In genomic region chr11:116676175-116676976, GRCm38 (mm10) we compare ENCODE assay signal across 22 mouse cellular contexts. TPM values are rescaled to one million over a fixed set of nuclear protein-coding genes. Genes with fewer than 3 reads are reported as not detected.
A peak's percentile ranks its signal among the peaks of the same experiment; 100 is the strongest.
DNase-seq lines count a peak whose midpoint lies in the region; ATAC-seq and TF ChIP-seq lines count a peak whose summit lies in the region.
"Had no signal": no experiment of that assay in that cellular context is flagged by ENCODE, and none has a peak within 500 bp of the region (broad histone marks: within the 10 kb centered on the region; RNA-seq: fewer than 3 reads in every experiment).

No protein-coding gene starts in this region.

- H3K27ac ChIP-seq in kidney, embryonic 15.5 days = 0 out of 2 replicates have a peak overlapping the region, but pooled peaks have one; percentile 64
- H3K27ac ChIP-seq in intestine, postnatal 0 days (ENCODE audit: low read depth, low read length) = peak overlapping the region; percentile 79
- no peak overlapping the region for H3K27ac ChIP-seq in cerebellum, adult 2 months (ENCODE audit: insufficient read depth, low read length)
- H3K27ac ChIP-seq: embryonic facial prominence, embryonic 10.5 days; forebrain, embryonic 10.5 days; hindbrain, embryonic 12.5 days had no signal

- WGBS in kidney, embryonic 15.5 days = 89% methylated on average over 14 of the region's 14 CpGs
- WGBS in intestine, postnatal 0 days = 87% methylated on average over 14 of the region's 14 CpGs
- WGBS in cerebellum, adult 2 months = 89% methylated on average over 14 of the region's 14 CpGs

- TF ChIP-seq POLR2A in cerebellum, adult 2 months (IDR thresholded peaks at IDR 0.05; ENCODE audit: borderline replicate concordance, insufficient read depth, low read length) = no peak

- no peaks in the 10 kb centered on the region for H3K9me3 ChIP-seq in kidney, embryonic 15.5 days (replicated peaks)
- H3K9me3 ChIP-seq in megakaryocyte, embryonic 14.5 days = no peaks in the 10 kb centered on the region
- no peaks in the 10 kb centered on the region for H3K9me3 ChIP-seq in intestine, postnatal 0 days (ENCODE audit: control insufficient read depth)
- H3K9me3 ChIP-seq: embryonic facial prominence, embryonic 10.5 days; forebrain, embryonic 10.5 days; heart, embryonic 13.5 days; hindbrain, embryonic 12.5 days had no signal

- no peak overlapping the region for H3K9ac ChIP-seq in kidney, embryonic 15.5 days
- H3K9ac ChIP-seq in intestine, postnatal 0 days (ENCODE audit: low read depth, low read length) = no peak overlapping the region
- H3K9ac ChIP-seq: heart, embryonic 13.5 days; hindbrain, embryonic 12.5 days had no signal

- no peak for ATAC-seq in kidney, embryonic 15.5 days (replicated peaks; ENCODE audit: low FRiP score)
- no peak for ATAC-seq in megakaryocyte, adult 5-6 weeks (ENCODE audit: poor library complexity, severe bottlenecking)
- ATAC-seq in intestine, postnatal 0 days = no peak
- ATAC-seq: forebrain, embryonic 14.5 days; hindbrain, embryonic 16.5 days had no signal

- H3K4me2 ChIP-seq in kidney, embryonic 15.5 days = no peak overlapping the region
- no peak overlapping the region for H3K4me2 ChIP-seq in intestine, postnatal 0 days (replicated peaks; ENCODE audit: low read depth)
- H3K4me2 ChIP-seq: heart, embryonic 13.5 days; hindbrain, embryonic 12.5 days had no signal

- peak; percentile 14 to 43 for DNase-seq in adrenal gland, adult (ENCODE audit: inconsistent age in 2 of 2, low spot score in 1 of 2)
- no peak for DNase-seq in adrenal gland, postnatal 14 days
- DNase-seq in kidney, postnatal 25 days = no peak
- no peak for DNase-seq in cerebellum, adult 2 months
- DNase-seq: B cell, adult 2 months; cerebellum, adult 11-12 months; cerebellum, adult 9-11 months; gastrocnemius, postnatal 25 days; heart, postnatal 4 days had no signal

- no peak for TF ChIP-seq CTCF in intestine, postnatal 0 days (IDR thresholded peaks at IDR 0.05; ENCODE audit: low read depth)
- no peak for TF ChIP-seq CTCF in cerebellum, adult 2 months (IDR thresholded peaks at IDR 0.05; ENCODE audit: borderline replicate concordance, insufficient read depth, low read depth, low read length)

- no peaks in the 10 kb centered on the region for H3K27me3 ChIP-seq in kidney, embryonic 15.5 days
- H3K27me3 ChIP-seq in megakaryocyte, embryonic 14.5 days (replicated peaks) = no peaks in the 10 kb centered on the region
- no peaks in the 10 kb centered on the region for H3K27me3 ChIP-seq in intestine, postnatal 0 days (replicated peaks; ENCODE audit: control insufficient read depth, insufficient read depth, low read length)
- no peaks in the 10 kb centered on the region for H3K27me3 ChIP-seq in cerebellum, adult 2 months (ENCODE audit: control insufficient read depth, insufficient read depth, low read length)
- H3K27me3 ChIP-seq: heart, embryonic 13.5 days; hindbrain, embryonic 12.5 days had no signal

- peaks cover 81% of the 10 kb centered on the region for H3K36me3 ChIP-seq in kidney, embryonic 15.5 days
- peaks cover 87% of the 10 kb centered on the region for H3K36me3 ChIP-seq in megakaryocyte, embryonic 14.5 days (replicated peaks; ENCODE audit: low read length)
- H3K36me3 ChIP-seq in intestine, postnatal 0 days (ENCODE audit: control insufficient read depth, insufficient read depth) = peaks cover 70% of the 10 kb centered on the region

- H3K4me3 ChIP-seq in kidney, embryonic 15.5 days (replicated peaks) = no peak overlapping the region
- peak overlapping the region; percentile 29 for H3K4me3 ChIP-seq in megakaryocyte, embryonic 14.5 days (replicated peaks)
- no peak overlapping the region for H3K4me3 ChIP-seq in intestine, postnatal 0 days (ENCODE audit: low read depth, low read length)
- no peak overlapping the region for H3K4me3 ChIP-seq in cerebellum, adult 2 months (replicated peaks; ENCODE audit: insufficient read depth, low read depth, low read length)
- H3K4me3 ChIP-seq: embryonic facial prominence, embryonic 10.5 days; erythroblast, embryonic 14.5 days; forebrain, embryonic 10.5 days; gastrocnemius, adult 2 months; heart, embryonic 13.5 days; hindbrain, embryonic 12.5 days had no signal

- H3K4me1 ChIP-seq in kidney, embryonic 15.5 days = peaks cover 41% of the 10 kb centered on the region
- peaks cover 84% of the 10 kb centered on the region for H3K4me1 ChIP-seq in megakaryocyte, embryonic 14.5 days
- peaks cover 7% of the 10 kb centered on the region for H3K4me1 ChIP-seq in intestine, postnatal 0 days (replicated peaks; ENCODE audit: control insufficient read depth, insufficient read depth, low read length)
- peaks cover 6% of the 10 kb centered on the region for H3K4me1 ChIP-seq in cerebellum, adult 2 months (ENCODE audit: control insufficient read depth, insufficient read depth, low read length)

RNA-seq across cellular contexts. Expression of gene Cygb, which starts 22.3 kb away (rescaled TPM):
- 30.9 and 35.0 TPM in 2 replicates for total RNA-seq in adrenal gland, postnatal 14 days (2021)
- polyA plus RNA-seq in kidney, embryonic 15.5 days (2015; fragmentation: Nextera tagmentation; extraction: Ambion mirVana) = 13.7 and 16.0 TPM in 2 replicates
- polyA plus RNA-seq in megakaryocyte, embryonic 14.5 days (2012; ENCODE audit: insufficient read depth, low replicate concordance) = not detected in 2 replicates
- not detected in 2 replicates for total RNA-seq in megakaryocyte, adult 5-6 weeks (2015)
- not detected in 2 replicates for total RNA-seq in megakaryocyte, adult 5-6 weeks (2017)
- polyA plus RNA-seq in intestine, postnatal 0 days (2015; fragmentation: Nextera tagmentation; extraction: Ambion mirVana) = 17.5 and 20.2 TPM in 2 replicates
- 105 and 113 TPM in 2 replicates for polyA plus RNA-seq in cerebellum, adult 2 months (2012; rRNA removed)
- total RNA-seq: granulocyte monocyte progenitor cell, adult 5-6 weeks had no signal

RNA-seq across cellular contexts. Expression of gene Prcd, which starts 23.0 kb away (rescaled TPM):
- 5.3 and 6.1 TPM in 2 replicates for total RNA-seq in adrenal gland, postnatal 14 days (2021)
- polyA plus RNA-seq in kidney, embryonic 15.5 days (2015; fragmentation: Nextera tagmentation; extraction: Ambion mirVana) = 1.1 and 1.6 TPM in 2 replicates
- not detected in 2 replicates for polyA plus RNA-seq in megakaryocyte, embryonic 14.5 days (2012; ENCODE audit: insufficient read depth, low replicate concordance)
- 0.80 TPM in 1 of 2 replicates, not detected in the other for total RNA-seq in megakaryocyte, adult 5-6 weeks (2015)
- not detected in 2 replicates for total RNA-seq in megakaryocyte, adult 5-6 weeks (2017)
- polyA plus RNA-seq in intestine, postnatal 0 days (2015; fragmentation: Nextera tagmentation; extraction: Ambion mirVana) = 0.84 and 1.1 TPM in 2 replicates
- 13.7 and 14.2 TPM in 2 replicates for polyA plus RNA-seq in cerebellum, adult 2 months (2012; rRNA removed)
- total RNA-seq: granulocyte monocyte progenitor cell, adult 5-6 weeks had no signal
- polyA plus RNA-seq: erythroblast, embryonic 14.5 days had no signal

RNA-seq across cellular contexts. Expression of gene Rhbdf2, which starts 49.6 kb away (rescaled TPM):
- total RNA-seq in adrenal gland, postnatal 14 days (2021) = 11.2 and 14.3 TPM in 2 replicates
- polyA plus RNA-seq in kidney, embryonic 15.5 days (2015; fragmentation: Nextera tagmentation; extraction: Ambion mirVana) = 9.5 and 9.8 TPM in 2 replicates
- 22.9 and 66.2 TPM in 2 replicates for polyA plus RNA-seq in megakaryocyte, embryonic 14.5 days (2012; ENCODE audit: insufficient read depth, low replicate concordance)
- 20.9 and 21.8 TPM in 2 replicates for total RNA-seq in megakaryocyte, adult 5-6 weeks (2015)
- total RNA-seq in megakaryocyte, adult 5-6 weeks (2017) = 16.2 TPM in 2 replicates
- polyA plus RNA-seq in intestine, postnatal 0 days (2015; fragmentation: Nextera tagmentation; extraction: Ambion mirVana) = 7.6 and 8.4 TPM in 2 replicates
- 1.9 and 2.2 TPM in 2 replicates for polyA plus RNA-seq in cerebellum, adult 2 months (2012; rRNA removed)

Comparison
In these comparisons a context has a peak if more than half of its experiments do, and no peak if none do; other contexts are left out.
1. DNase-seq: peak in adrenal gland, adult (2 of 2); none in adrenal gland, postnatal 14 days (single experiment), kidney, postnatal 25 days (0 of 2) and cerebellum, adult 2 months (0 of 2).
2. RNA of gene Cygb, which starts 22.3 kb away (polyA plus RNA-seq): 105 to 113 TPM in cerebellum, adult 2 months, 17.5 to 20.2 TPM in intestine, postnatal 0 days and 13.7 to 16.0 TPM in kidney, embryonic 15.5 days; not detected in megakaryocyte, embryonic 14.5 days; every median in the first group is over 10 times any median in the second.